Mouse (Mus musculus): ENCODE results near the gene Plscr2.

Gene Plscr2

GRCm38 (mm10) chr9:92275486-92276207 lies at the start of gene Plscr2:
Plscr2 (plus strand) TSS chr9:92275602.
- H3K36me3 ChIP-seq (ENCODE audit: insufficient read depth, low read length): peaks cover 18% of the 10 kb centered on the region
- no peaks in the 10 kb centered on the region for H3K27me3 ChIP-seq (ENCODE audit: insufficient read depth, low read length)
- TF ChIP-seq NANOG (IDR thresholded peaks at IDR 0.05; ENCODE audit: borderline replicate concordance, low read length) (no peak), CTCF (conservative IDR thresholded peaks at IDR 0.05; ENCODE audit: low read length) (no peak), POU5F1 (IDR thresholded peaks at IDR 0.05; ENCODE audit: borderline replicate concordance, low read length) (no peak)
- no peaks in the 10 kb centered on the region for H3K9me3 ChIP-seq (ENCODE audit: low read length)
- no peak within 1 kb of the TSS for H3K4me3 ChIP-seq (replicated peaks; ENCODE audit: low read length)
- peaks cover 13% of the 10 kb centered on the region for H3K4me1 ChIP-seq (replicated peaks; ENCODE audit: low read depth, low read length)

- H3K4me1 ChIP-seq (replicated peaks; ENCODE audit: low read depth, low read length): no peaks in the 10 kb centered on the region
- no peaks in the 10 kb centered on the region for H3K36me3 ChIP-seq (ENCODE audit: insufficient read depth, low read length)
- TF ChIP-seq CTCF (conservative IDR thresholded peaks at IDR 0.05; ENCODE audit: low read length) (no peak), POU5F1 (IDR thresholded peaks at IDR 0.05; ENCODE audit: borderline replicate concordance, low read length) (no peak), NANOG (IDR thresholded peaks at IDR 0.05; ENCODE audit: borderline replicate concordance, low read length) (no peak)
- H3K27me3 ChIP-seq (ENCODE audit: insufficient read depth, low read length): no peaks in the 10 kb centered on the region
- peaks cover 14% of the 10 kb centered on the region for H3K9me3 ChIP-seq (ENCODE audit: low read length)
- no peak overlapping the region for H3K4me3 ChIP-seq (replicated peaks; ENCODE audit: low read length)
Measured at GRCm38 (mm10) chr9:92226127-92226655, 49.2 kb upstream of the Plscr2 start.

GRCm38 (mm10) chr9:92226795-92227194 lies 48.6 kb upstream of the Plscr2 start:
- Histone ChIP-seq H3K36me3 (ENCODE audit: insufficient read depth, low read length) (no peaks in the 10 kb centered on the region), H3K9me3 (ENCODE audit: low read length) (peaks cover 14% of the 10 kb centered on the region), H3K27me3 (ENCODE audit: insufficient read depth, low read length) (no peaks in the 10 kb centered on the region), H3K4me3 (replicated peaks; ENCODE audit: low read length) (no peak overlapping the region), H3K4me1 (replicated peaks; ENCODE audit: low read depth, low read length) (no peaks in the 10 kb centered on the region)
- TF ChIP-seq CTCF (conservative IDR thresholded peaks at IDR 0.05; ENCODE audit: low read length): no peak
- no peak for TF ChIP-seq POU5F1 (IDR thresholded peaks at IDR 0.05; ENCODE audit: borderline replicate concordance, low read length)
- no peak for TF ChIP-seq NANOG (IDR thresholded peaks at IDR 0.05; ENCODE audit: borderline replicate concordance, low read length)

- no peak for TF ChIP-seq NANOG (IDR thresholded peaks at IDR 0.05; ENCODE audit: borderline replicate concordance, low read length)
- Histone ChIP-seq H3K4me3 (replicated peaks; ENCODE audit: low read length) (no peak overlapping the region), H3K27me3 (ENCODE audit: insufficient read depth, low read length) (no peaks in the 10 kb centered on the region), H3K9me3 (ENCODE audit: low read length) (peaks cover 14% of the 10 kb centered on the region), H3K36me3 (ENCODE audit: insufficient read depth, low read length) (no peaks in the 10 kb centered on the region), H3K4me1 (replicated peaks; ENCODE audit: low read depth, low read length) (no peaks in the 10 kb centered on the region)
Measured at GRCm38 (mm10) chr9:92228867-92229832, 46.3 kb upstream of the Plscr2 start.

GRCm38 (mm10) chr9:92229833-92230205 lies 45.6 kb upstream of the Plscr2 start:
- H3K4me1 ChIP-seq (replicated peaks; ENCODE audit: low read depth, low read length): no peaks in the 10 kb centered on the region
- TF ChIP-seq CTCF (conservative IDR thresholded peaks at IDR 0.05; ENCODE audit: low read length) (no peak), NANOG (IDR thresholded peaks at IDR 0.05; ENCODE audit: borderline replicate concordance, low read length) (no peak), POU5F1 (IDR thresholded peaks at IDR 0.05; ENCODE audit: borderline replicate concordance, low read length) (no peak)

GRCm38 (mm10) chr9:92234901-92235458 lies 40.4 kb upstream of the Plscr2 start:
- no peaks in the 10 kb centered on the region for H3K36me3 ChIP-seq (ENCODE audit: insufficient read depth, low read length)
- TF ChIP-seq NANOG (IDR thresholded peaks at IDR 0.05; ENCODE audit: borderline replicate concordance, low read length) (no peak), CTCF (conservative IDR thresholded peaks at IDR 0.05; ENCODE audit: low read length) (no peak), POU5F1 (IDR thresholded peaks at IDR 0.05; ENCODE audit: borderline replicate concordance, low read length) (no peak)
- no peaks in the 10 kb centered on the region for H3K4me1 ChIP-seq (replicated peaks; ENCODE audit: low read depth, low read length)
- no peaks in the 10 kb centered on the region for H3K27me3 ChIP-seq (ENCODE audit: insufficient read depth, low read length)
- H3K4me3 ChIP-seq (replicated peaks; ENCODE audit: low read length): no peak overlapping the region
- peaks cover 24% of the 10 kb centered on the region for H3K9me3 ChIP-seq (ENCODE audit: low read length)

More at GRCm38 (mm10) chr9:92229833-92230205, 45.6 kb upstream of the Plscr2 start:
- Histone ChIP-seq H3K4me3 (replicated peaks; ENCODE audit: low read length) (no peak overlapping the region), H3K9me3 (ENCODE audit: low read length) (peaks cover 14% of the 10 kb centered on the region), H3K36me3 (ENCODE audit: insufficient read depth, low read length) (no peaks in the 10 kb centered on the region), H3K27me3 (ENCODE audit: insufficient read depth, low read length) (no peaks in the 10 kb centered on the region)

- H3K36me3 ChIP-seq (ENCODE audit: insufficient read depth, low read length): no peaks in the 10 kb centered on the region
- TF ChIP-seq POU5F1 (IDR thresholded peaks at IDR 0.05; ENCODE audit: borderline replicate concordance, low read length) (no peak), CTCF (conservative IDR thresholded peaks at IDR 0.05; ENCODE audit: low read length) (no peak), NANOG (IDR thresholded peaks at IDR 0.05; ENCODE audit: borderline replicate concordance, low read length) (no peak)
- peaks cover 26% of the 10 kb centered on the region for H3K9me3 ChIP-seq (ENCODE audit: low read length)
- no peaks in the 10 kb centered on the region for H3K27me3 ChIP-seq (ENCODE audit: insufficient read depth, low read length)
- H3K4me1 ChIP-seq (replicated peaks; ENCODE audit: low read depth, low read length): peaks cover 25% of the 10 kb centered on the region
- peak overlapping the region; percentile 83 for H3K4me3 ChIP-seq (replicated peaks; ENCODE audit: low read length)
Measured at GRCm38 (mm10) chr9:92248773-92249446, 26.5 kb upstream of the Plscr2 start.

Measured in E14TG2a.4 (cell line).